Mouse (Mus musculus) liver, adult 2 months (tissue): ENCODE data around the gene Adh7. TPM values are rescaled to one million over a fixed set of nuclear protein-coding genes. Genes with fewer than 3 reads are reported as not detected.
A peak's percentile ranks its signal among the peaks of the same experiment; 100 is the strongest.

Experiments
- DNase-seq: peaks from one replicate; pipeline ENCODE4 v3.0.0-alpha.2; 2011; ENCODE audit warnings: low read depth, low spot score; ENCODE audit errors: extremely low read depth
- H3K27ac ChIP-seq: fragments of 200-500 bp; replicated peaks from 2 replicates; pipeline ENCODE4 v1.5.1; 2012; ENCODE audit warnings: low read depth, mild to moderate bottlenecking, control low read depth, inconsistent platforms, low read length; ENCODE audit not compliant: insufficient read depth
- H3K27me3 ChIP-seq: fragments of 200-500 bp; 2 replicates; pipeline ENCODE4 v1.6.1; 2012; ENCODE audit warnings: mild to moderate bottlenecking, moderate library complexity, low read length, inconsistent platforms; ENCODE audit not compliant: control insufficient read depth, insufficient read depth
- H3K36me3 ChIP-seq: fragments of 200-500 bp; 2 replicates; pipeline ENCODE4 v1.6.1; 2012; ENCODE audit warnings: low read length, inconsistent platforms; ENCODE audit not compliant: control insufficient read depth, insufficient read depth
- H3K4me1 ChIP-seq: fragments of 200-500 bp; 2 replicates; pipeline ENCODE4 v1.6.1; 2011; ENCODE audit warnings: low read length; ENCODE audit not compliant: control insufficient read depth, insufficient read depth
- H3K4me3 ChIP-seq: fragments of 200-500 bp; 2 replicates; pipeline ENCODE4 v1.5.1; 2011; ENCODE audit warnings: low read depth, mild to moderate bottlenecking, control low read depth, low read length, moderate library complexity; ENCODE audit not compliant: insufficient read depth
- H3K79me2 ChIP-seq: fragments of 200-500 bp; 2 replicates; pipeline ENCODE4 v1.6.1; 2012; ENCODE audit warnings: inconsistent platforms, mild to moderate bottlenecking, low read length, moderate library complexity; ENCODE audit not compliant: control insufficient read depth, insufficient read depth
- H3K9ac ChIP-seq: fragments of 200-500 bp; 2 replicates; pipeline ENCODE4 v1.6.1; 2012; ENCODE audit warnings: low read depth, mild to moderate bottlenecking, control low read depth, inconsistent platforms, low read length
- CTCF ChIP-seq: fragments of 200-500 bp; IDR thresholded peaks from 2 replicates; pipeline ENCODE4 v1.5.1; 2011; ENCODE audit warnings: low read depth, low read length, control low read depth
- POLR2A ChIP-seq: fragments of 200-500 bp; IDR thresholded peaks from 2 replicates; pipeline ENCODE4 v1.6.1; 2011; ENCODE audit warnings: low read length, control low read depth; ENCODE audit not compliant: insufficient read depth; ENCODE audit errors: extremely low read depth
- WGBS: fragments of 180-500 bp; shearing (Covaris S2); methylation state at CpG from one replicate; pipeline ENCODE4 v1.1.7; 2018; 5-methylcytosine and 5-hydroxymethylcytosine counted together
- polyA plus RNA-seq: library from polyadenylated mRNA; depleted of rRNA; stranded (reverse); fragments of >200 nt; gene quantifications from 2 replicates; pipeline ENCODE4 v1.2.3, GENCODE M21; 2012
- total RNA-seq: library from RNA; depleted of rRNA; stranded (reverse); fragments of >200 nt; gene quantifications from 2 replicates; pipeline ENCODE4 v1.2.3, GENCODE M21; 2014

Adh7 gene
- total and polyA plus RNA-seq, 2 experiments: 1.2 to 1.7 TPM

DNA sequence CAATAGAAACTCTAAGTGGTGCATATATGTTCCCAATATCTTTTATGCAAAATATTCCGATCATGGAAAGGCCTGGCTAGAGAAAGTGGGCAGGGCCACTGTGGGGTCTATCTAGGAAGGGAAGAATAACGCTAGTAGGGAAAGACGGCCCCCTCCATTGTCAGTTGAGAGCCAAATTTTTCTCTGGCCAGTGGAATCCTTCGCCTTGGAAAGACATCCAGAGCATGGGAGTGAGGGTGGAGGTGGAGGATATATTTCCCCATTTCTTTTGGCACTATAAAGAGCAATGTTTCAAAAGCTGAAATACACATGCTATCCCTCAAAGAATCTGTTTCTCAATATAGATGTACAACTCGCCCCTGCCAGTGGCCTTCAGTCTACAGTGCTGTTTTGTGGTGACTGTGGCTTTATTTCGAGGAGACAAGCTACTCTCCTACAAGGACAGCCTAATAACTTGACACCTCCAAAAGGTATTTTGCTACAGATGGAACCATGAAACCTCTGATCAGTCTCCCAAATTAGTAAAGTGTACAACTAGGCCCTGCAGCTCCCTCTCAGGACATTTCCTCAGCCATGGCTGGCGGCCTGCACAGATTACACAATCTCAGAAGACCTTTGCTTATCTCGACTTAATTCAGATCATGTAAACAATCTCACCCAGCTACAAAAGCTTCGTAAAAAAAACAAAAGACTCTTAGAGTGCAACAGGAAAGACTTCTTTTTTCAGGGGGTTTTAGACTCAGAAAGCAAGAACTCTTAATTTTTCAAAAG, 38.4 kb downstream of the Adh7 start:
- Histone ChIP-seq H3K27ac (peak overlapping the region; percentile 1), H3K36me3 (no peaks in the 10 kb centered on the region), H3K79me2 (no peaks in the 10 kb centered on the region), H3K9ac (no peak overlapping the region), H3K4me1 (peaks cover 15% of the 10 kb centered on the region), H3K4me3 (no peak overlapping the region), H3K27me3 (no peaks in the 10 kb centered on the region)
- TF ChIP-seq POLR2A (no peak), CTCF (no peak)
- DNase-seq: peak; percentile 88
- WGBS: 50% methylated on average over 9 of the region's 9 CpGs

DNA sequence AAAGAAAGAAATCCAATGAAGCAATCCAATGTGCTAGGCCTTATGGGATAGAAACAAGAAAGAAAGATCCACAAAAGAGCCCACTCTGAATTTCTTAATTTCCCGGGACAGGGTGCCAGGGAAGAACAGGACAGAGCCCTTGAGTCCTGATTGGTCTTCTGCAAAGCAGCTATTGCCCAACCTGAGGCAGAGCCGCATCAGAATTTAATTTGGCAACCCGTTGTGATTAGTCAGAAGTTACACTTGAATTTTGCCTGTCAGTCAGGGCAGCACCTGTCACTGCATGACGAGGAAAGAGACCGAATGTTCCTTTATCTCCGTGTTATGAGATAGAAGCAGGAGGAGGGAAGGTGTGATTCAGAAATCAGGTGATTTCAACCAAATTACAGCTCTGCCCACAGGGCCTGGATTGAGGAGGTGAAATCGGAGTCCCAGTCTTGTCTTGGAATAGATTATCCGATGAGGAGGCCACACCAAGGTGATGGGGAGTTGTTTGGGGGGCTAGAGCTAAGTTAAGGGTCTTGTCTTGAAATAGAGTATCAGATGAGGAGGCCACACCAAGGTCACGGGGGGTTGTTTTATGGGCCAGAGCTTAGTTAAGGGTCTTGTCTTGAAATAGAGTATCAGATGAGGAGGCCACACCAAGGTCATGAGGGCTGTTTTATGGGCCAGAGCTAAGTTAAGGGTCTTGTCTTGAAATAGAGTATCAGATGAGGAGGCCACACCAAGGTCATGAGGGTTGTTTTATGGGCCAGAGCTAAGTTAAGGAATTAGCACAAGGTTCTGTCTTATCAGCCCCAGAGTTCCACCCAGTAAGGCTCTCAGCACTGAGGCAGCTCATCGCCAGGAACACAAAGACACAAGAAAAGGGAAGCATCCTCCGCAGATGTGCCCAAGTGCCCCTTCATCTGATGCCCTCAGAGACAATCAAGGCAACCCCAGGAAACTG, 43.4 kb downstream of the Adh7 start, which contains the start of gene Adh1:
TSS of gene Adh1 (plus strand) at position 271 of the 949 bp plus-strand sequence.
- TF ChIP-seq POLR2A (no peak), CTCF (no peak)
- Histone ChIP-seq H3K4me3 (no peak within 1 kb of the TSS), H3K27ac (peak within 1 kb of the TSS; percentile 71), H3K9ac (0 out of 2 replicates have a peak within 1 kb of the TSS, but pooled peaks have one; percentile 16), H3K79me2 (no peaks in the 10 kb centered on the region), H3K4me1 (peaks cover 26% of the 10 kb centered on the region), H3K36me3 (no peaks in the 10 kb centered on the region), H3K27me3 (no peaks in the 10 kb centered on the region)
- 51% methylated on average over 11 of the region's 11 CpGs for WGBS
- DNase-seq: peak; percentile 94

DNA sequence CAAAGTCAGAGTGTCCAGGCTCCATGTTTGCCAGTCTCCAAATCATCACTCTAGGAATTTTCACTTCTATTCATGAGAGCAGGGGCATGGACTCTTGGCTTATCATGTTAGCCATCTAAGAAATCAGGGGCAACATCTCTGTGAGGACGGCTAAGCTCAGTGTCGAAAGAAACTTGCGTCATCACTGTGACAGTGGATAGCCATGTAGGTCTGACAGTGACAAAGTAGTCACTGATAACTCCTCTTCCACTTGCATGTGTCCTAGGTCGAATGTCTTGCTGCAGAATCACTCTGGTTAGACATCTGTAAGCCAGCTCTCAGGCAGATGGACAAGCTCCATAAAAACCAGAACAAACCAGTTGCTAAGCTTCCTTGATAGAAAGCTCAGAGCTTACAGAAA, 45.0 kb downstream of the Adh7 start:
- no peaks in the 10 kb centered on the region for H3K79me2 ChIP-seq
- H3K4me3 ChIP-seq: no peak overlapping the region
- TF ChIP-seq CTCF: no peak
- no peak for TF ChIP-seq POLR2A
- peaks cover 28% of the 10 kb centered on the region for H3K4me1 ChIP-seq
- peak; percentile 94 for DNase-seq
- no peaks in the 10 kb centered on the region for H3K36me3 ChIP-seq
- no peaks in the 10 kb centered on the region for H3K27me3 ChIP-seq
- WGBS: 11% methylated on average over 4 of the region's 4 CpGs
- H3K9ac ChIP-seq: peak overlapping the region; percentile 32; the same call in 1 of the 2 replicates
- peak overlapping the region; percentile 84 for H3K27ac ChIP-seq

DNA sequence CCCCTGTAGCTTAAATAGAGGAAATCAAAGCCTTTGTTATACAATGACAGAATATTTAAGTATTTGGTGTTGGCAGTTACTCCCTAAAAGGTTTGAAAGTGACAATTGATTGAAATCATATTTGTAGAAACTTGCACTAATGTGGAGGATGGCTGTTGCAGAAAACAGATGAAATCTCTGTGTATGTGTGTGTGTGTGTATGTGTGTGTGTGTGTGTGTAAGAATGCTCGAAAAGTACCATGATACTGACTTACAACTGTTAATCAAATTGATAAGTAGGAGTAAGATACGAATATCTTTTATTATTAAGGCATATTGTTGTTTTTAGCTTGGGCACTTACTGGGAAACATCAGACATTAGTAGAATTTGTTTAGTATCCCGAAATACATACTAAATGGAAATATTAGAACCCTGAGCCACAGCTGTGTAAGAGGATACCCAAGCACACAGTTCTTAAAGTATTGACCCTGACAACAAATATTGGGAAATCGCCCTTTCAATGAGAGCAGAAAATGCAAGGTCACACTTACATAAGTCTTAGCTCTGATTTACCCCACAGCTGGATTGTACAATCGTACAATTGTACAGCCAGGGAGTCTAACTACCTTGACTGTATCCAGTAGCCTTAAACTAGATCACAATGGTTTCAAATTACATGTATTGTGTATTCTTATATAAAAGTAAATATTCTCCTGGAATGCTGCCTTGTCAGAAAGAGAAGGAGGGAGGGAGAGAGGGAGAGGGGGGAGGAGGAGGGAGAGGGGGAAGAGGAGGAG, 45.8 kb downstream of the Adh7 start:
- peak overlapping the region; percentile 84 for H3K27ac ChIP-seq
- WGBS: 22% methylated on average over 5 of the region's 5 CpGs

DNA sequence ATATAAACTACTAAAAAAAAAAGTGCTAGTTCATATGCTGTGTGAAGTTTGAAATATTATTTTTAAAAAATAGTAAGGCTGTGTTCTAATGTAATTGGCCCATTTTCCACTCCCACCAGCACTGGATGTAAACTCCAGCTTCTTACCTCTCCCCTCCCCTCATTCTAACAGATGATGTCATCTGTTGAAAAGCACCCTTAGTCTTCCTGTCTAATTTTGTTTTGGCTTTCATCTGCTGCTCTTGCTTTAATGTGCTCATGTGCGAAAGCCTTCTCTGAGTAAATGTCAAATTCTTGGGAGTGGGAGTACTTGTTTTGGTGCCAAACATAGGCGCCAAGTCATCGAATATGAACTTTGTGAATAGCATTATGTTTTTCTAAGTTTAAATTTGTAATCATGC, 47.1 kb downstream of the Adh7 start:
- no peaks in the 10 kb centered on the region for H3K79me2 ChIP-seq
- WGBS: 84% methylated on average over 3 of the region's 3 CpGs
- H3K9ac ChIP-seq: no peak overlapping the region

More for the DNA sequence above, 45.8 kb downstream of the Adh7 start:
- H3K4me3 ChIP-seq: no peak overlapping the region
- H3K79me2 ChIP-seq: no peaks in the 10 kb centered on the region
- peaks cover 28% of the 10 kb centered on the region for H3K4me1 ChIP-seq
- H3K36me3 ChIP-seq: no peaks in the 10 kb centered on the region
- 0 out of 2 replicates have a peak overlapping the region, but pooled peaks have one; percentile 32 for H3K9ac ChIP-seq
- DNase-seq: peak; percentile 95
- no peaks in the 10 kb centered on the region for H3K27me3 ChIP-seq
- TF ChIP-seq POLR2A: no peak
- no peak for TF ChIP-seq CTCF

More for the DNA sequence above, 47.1 kb downstream of the Adh7 start:
- TF ChIP-seq CTCF: no peak
- no peak for TF ChIP-seq POLR2A
- Histone ChIP-seq H3K27ac (no peak overlapping the region), H3K4me3 (no peak overlapping the region), H3K27me3 (no peaks in the 10 kb centered on the region), H3K4me1 (peaks cover 28% of the 10 kb centered on the region), H3K36me3 (no peaks in the 10 kb centered on the region)
- DNase-seq: no peak
